Mouse (Mus musculus) stomach, postnatal 0 days (tissue): ENCODE results near the gene Sergef.

Experiments used
- CTCF ChIP-seq: IDR thresholded peaks from 2 replicates; pipeline ENCODE4 v1.5.1; 2016; ENCODE audit warnings: antibody characterized with exemption, low read depth, mild to moderate bottlenecking, moderate library complexity
- EP300 ChIP-seq: optimal IDR thresholded peaks from 2 replicates; pipeline ENCODE3; 2016; ENCODE audit warnings: antibody characterized with exemption

DNA sequence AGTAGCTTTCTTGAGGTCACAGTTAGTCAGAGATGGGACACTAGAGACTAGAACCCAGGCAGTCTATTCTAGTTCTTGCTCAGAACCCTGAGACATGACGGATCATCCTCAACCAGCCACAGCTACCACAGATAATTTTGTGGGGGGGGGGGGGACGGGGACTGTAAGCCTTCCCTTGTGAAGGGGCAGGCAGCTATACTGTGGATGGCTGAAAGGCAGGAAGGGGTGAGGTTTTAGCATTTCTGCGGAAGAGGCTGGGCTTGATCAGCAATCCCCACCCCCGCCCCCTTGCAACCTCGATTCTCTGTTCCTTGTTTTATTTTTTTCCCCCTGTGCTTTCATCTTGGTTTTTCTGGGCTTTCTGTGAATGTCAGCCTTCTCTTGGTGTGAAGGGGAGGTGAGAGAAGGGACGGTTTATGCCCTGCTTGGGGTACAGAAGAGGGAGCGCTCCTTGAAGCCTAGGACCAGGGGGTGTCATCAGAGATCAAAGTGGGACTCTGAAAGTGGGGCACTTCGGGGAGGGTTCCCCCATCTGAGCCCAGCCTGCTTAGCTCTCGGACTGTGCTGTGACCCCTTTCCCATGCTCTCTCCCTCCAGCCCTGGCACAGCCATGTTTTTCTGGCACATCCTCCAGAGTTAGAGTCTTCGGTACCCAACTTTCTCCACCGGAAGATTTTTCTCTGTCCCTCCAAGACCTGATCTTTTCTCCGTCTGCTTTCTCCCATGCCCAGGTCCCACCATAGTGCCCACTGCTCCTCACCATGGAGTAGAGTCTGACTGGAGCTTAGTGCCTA is 245.7 kb downstream of the Sergef start:
- TF ChIP-seq CTCF = no peak
- TF ChIP-seq EP300 = no peak
